Mouse (Mus musculus) midbrain, embryonic 15.5 days (tissue): ENCODE measurements at regions not wholly inside any gene's neighbourhood (a gene's known extent, or its start where the extent isn't known, plus 50 kb on each side); places are given as distances from the start of the nearest gene placed in this dataset.

Source experiments
- ATAC-seq: fragments of 200-750 bp; cut with Nextera tagmentation; replicated peaks from 2 replicates; pipeline ENCODE4 v1.8.0; 2017; ENCODE audit warnings: moderate TSS enrichment
- H3K27ac ChIP-seq: fragments of 300-500 bp; sonication (generic); 2 replicates; pipeline ENCODE4 v1.5.1; 2015; ENCODE audit warnings: mild to moderate bottlenecking, inconsistent platforms
- H3K27me3 ChIP-seq: fragments of 300-500 bp; sonication (generic); replicated peaks from 2 replicates; pipeline ENCODE4 v1.6.1; 2015; ENCODE audit warnings: inconsistent platforms
- H3K36me3 ChIP-seq: fragments of 300-500 bp; sonication (generic); replicated peaks from 2 replicates; pipeline ENCODE4 v1.6.1; 2015; ENCODE audit warnings: inconsistent platforms
- H3K4me1 ChIP-seq: fragments of 300-500 bp; sonication (generic); 2 replicates; pipeline ENCODE4 v1.6.1; 2015; ENCODE audit warnings: inconsistent platforms
- H3K4me2 ChIP-seq: fragments of 300-500 bp; sonication (generic); 2 replicates; pipeline ENCODE4 v1.6.1; 2015; ENCODE audit warnings: inconsistent platforms, mild to moderate bottlenecking, moderate library complexity
- H3K4me3 ChIP-seq: fragments of 300-500 bp; sonication (generic); 2 replicates; pipeline ENCODE4 v1.5.1; 2015; ENCODE audit warnings: mild to moderate bottlenecking, inconsistent platforms
- H3K9ac ChIP-seq: fragments of 300-500 bp; sonication (generic); 2 replicates; pipeline ENCODE4 v1.6.1; 2015; ENCODE audit warnings: mild to moderate bottlenecking, inconsistent platforms
- H3K9me3 ChIP-seq: fragments of 300-500 bp; sonication (generic); 2 replicates; pipeline ENCODE4 v1.6.1; 2016; ENCODE audit warnings: inconsistent platforms
- WGBS: fragments of 180-500 bp; shearing (Covaris S2); methylation state at CpG from one replicate; pipeline ENCODE4 v1.1.7; 2015; ENCODE audit warnings: mixed read lengths; 5-methylcytosine and 5-hydroxymethylcytosine counted together

GRCm38 (mm10) chr5:64433786-64434185 is 277.7 kb downstream of the Tbc1d1 start:
- ATAC-seq: no peak
- no peaks in the 10 kb centered on the region for H3K36me3 ChIP-seq
- no peak overlapping the region for H3K9ac ChIP-seq
- no peaks in the 10 kb centered on the region for H3K27me3 ChIP-seq
- no peaks in the 10 kb centered on the region for H3K9me3 ChIP-seq
- no peaks in the 10 kb centered on the region for H3K4me1 ChIP-seq
- 92% methylated on average over 5 of the region's 5 CpGs for WGBS
- H3K4me3 ChIP-seq: no peak overlapping the region
- H3K27ac ChIP-seq: no peak overlapping the region
- no peak overlapping the region for H3K4me2 ChIP-seq

- WGBS: 78% methylated on average over 3 of the region's 3 CpGs
- no peaks in the 10 kb centered on the region for H3K4me1 ChIP-seq
- no peaks in the 10 kb centered on the region for H3K27me3 ChIP-seq
- H3K9me3 ChIP-seq: no peaks in the 10 kb centered on the region
- H3K27ac ChIP-seq: no peak overlapping the region
- no peak overlapping the region for H3K4me3 ChIP-seq
- ATAC-seq: no peak
- no peaks in the 10 kb centered on the region for H3K36me3 ChIP-seq
- H3K9ac ChIP-seq: no peak overlapping the region
- no peak overlapping the region for H3K4me2 ChIP-seq
Observed at GRCm38 (mm10) chr5:64435491-64435890, 279.4 kb downstream of the Tbc1d1 start.

GRCm38 (mm10) chr5:64435958-64436357 is 279.9 kb downstream of the Tbc1d1 start:
- 88% methylated on average over 2 of the region's 2 CpGs for WGBS
- Histone ChIP-seq H3K27me3 (no peaks in the 10 kb centered on the region), H3K4me1 (no peaks in the 10 kb centered on the region), H3K36me3 (no peaks in the 10 kb centered on the region), H3K9me3 (no peaks in the 10 kb centered on the region), H3K4me3 (no peak overlapping the region), H3K9ac (no peak overlapping the region), H3K27ac (no peak overlapping the region), H3K4me2 (no peak overlapping the region)
- no peak for ATAC-seq

- H3K27ac ChIP-seq: no peak overlapping the region
- H3K36me3 ChIP-seq: no peaks in the 10 kb centered on the region
- 81% methylated on average over 5 of the region's 5 CpGs for WGBS
- H3K4me2 ChIP-seq: no peak overlapping the region
- H3K4me1 ChIP-seq: no peaks in the 10 kb centered on the region
- no peak overlapping the region for H3K4me3 ChIP-seq
- no peaks in the 10 kb centered on the region for H3K27me3 ChIP-seq
- H3K9me3 ChIP-seq: no peaks in the 10 kb centered on the region
- no peak overlapping the region for H3K9ac ChIP-seq
- no peak for ATAC-seq
Observed at GRCm38 (mm10) chr5:64437720-64438119, 281.6 kb downstream of the Tbc1d1 start.

GRCm38 (mm10) chr5:64438446-64439134 is 282.5 kb downstream of the Tbc1d1 start:
- H3K9me3 ChIP-seq: no peaks in the 10 kb centered on the region
- no peak overlapping the region for H3K4me3 ChIP-seq
- no peak overlapping the region for H3K9ac ChIP-seq
- no peak overlapping the region for H3K27ac ChIP-seq
- WGBS: 72% methylated on average over 13 of the region's 13 CpGs
- no peak overlapping the region for H3K4me2 ChIP-seq
- H3K4me1 ChIP-seq: no peaks in the 10 kb centered on the region
- no peaks in the 10 kb centered on the region for H3K27me3 ChIP-seq
- no peaks in the 10 kb centered on the region for H3K36me3 ChIP-seq
- no peak for ATAC-seq

GRCm38 (mm10) chr5:64447847-64448246 is 291.7 kb downstream of the Tbc1d1 start:
- 80% methylated on average over 4 of the region's 4 CpGs for WGBS
- Histone ChIP-seq H3K9ac (no peak overlapping the region), H3K36me3 (no peaks in the 10 kb centered on the region), H3K27me3 (no peaks in the 10 kb centered on the region), H3K4me2 (no peak overlapping the region), H3K27ac (no peak overlapping the region), H3K4me3 (no peak overlapping the region), H3K9me3 (no peaks in the 10 kb centered on the region), H3K4me1 (no peaks in the 10 kb centered on the region)
- ATAC-seq: no peak

GRCm38 (mm10) chr5:64452668-64453334 is 296.7 kb downstream of the Tbc1d1 start:
- no peak overlapping the region for H3K4me3 ChIP-seq
- no peak overlapping the region for H3K27ac ChIP-seq
- WGBS: 37% methylated on average over 1 of the region's 1 CpGs
- no peak for ATAC-seq
- no peaks in the 10 kb centered on the region for H3K9me3 ChIP-seq
- H3K4me2 ChIP-seq: no peak overlapping the region
- H3K9ac ChIP-seq: no peak overlapping the region
- H3K27me3 ChIP-seq: no peaks in the 10 kb centered on the region
- H3K4me1 ChIP-seq: no peaks in the 10 kb centered on the region
- no peaks in the 10 kb centered on the region for H3K36me3 ChIP-seq

GRCm38 (mm10) chr5:64459807-64460206 is 303.7 kb downstream of the Tbc1d1 start:
- Histone ChIP-seq H3K36me3 (no peaks in the 10 kb centered on the region), H3K27me3 (no peaks in the 10 kb centered on the region), H3K27ac (no peak overlapping the region), H3K9ac (no peak overlapping the region), H3K4me1 (no peaks in the 10 kb centered on the region), H3K4me3 (no peak overlapping the region), H3K9me3 (no peaks in the 10 kb centered on the region), H3K4me2 (no peak overlapping the region)
- no peak for ATAC-seq
- WGBS: 74% methylated on average over 5 of the region's 5 CpGs

- no peak for ATAC-seq
- Histone ChIP-seq H3K27ac (no peak overlapping the region), H3K36me3 (no peaks in the 10 kb centered on the region), H3K4me2 (no peak overlapping the region), H3K4me1 (no peaks in the 10 kb centered on the region), H3K9me3 (no peaks in the 10 kb centered on the region), H3K9ac (no peak overlapping the region), H3K27me3 (no peaks in the 10 kb centered on the region), H3K4me3 (no peak overlapping the region)
- WGBS: 67% methylated on average over 1 of the region's 1 CpGs
Observed at GRCm38 (mm10) chr5:64460891-64461290, 304.8 kb downstream of the Tbc1d1 start.

GRCm38 (mm10) chr5:64461592-64461991 is 305.5 kb downstream of the Tbc1d1 start:
- Histone ChIP-seq H3K4me2 (no peak overlapping the region), H3K4me1 (no peaks in the 10 kb centered on the region), H3K36me3 (no peaks in the 10 kb centered on the region), H3K9me3 (no peaks in the 10 kb centered on the region), H3K27me3 (no peaks in the 10 kb centered on the region), H3K4me3 (no peak overlapping the region), H3K9ac (no peak overlapping the region), H3K27ac (no peak overlapping the region)
- no peak for ATAC-seq
- WGBS: 91% methylated on average over 4 of the region's 4 CpGs

GRCm38 (mm10) chr5:64462411-64462810 is 306.3 kb downstream of the Tbc1d1 start:
- H3K27ac ChIP-seq: no peak overlapping the region
- H3K36me3 ChIP-seq: no peaks in the 10 kb centered on the region
- 82% methylated on average over 3 of the region's 3 CpGs for WGBS
- no peaks in the 10 kb centered on the region for H3K27me3 ChIP-seq
- H3K9ac ChIP-seq: no peak overlapping the region
- H3K4me1 ChIP-seq: no peaks in the 10 kb centered on the region
- no peak overlapping the region for H3K4me3 ChIP-seq
- no peak for ATAC-seq
- no peak overlapping the region for H3K4me2 ChIP-seq
- no peaks in the 10 kb centered on the region for H3K9me3 ChIP-seq

- H3K4me1 ChIP-seq: no peaks in the 10 kb centered on the region
- H3K36me3 ChIP-seq: no peaks in the 10 kb centered on the region
- WGBS: 89% methylated on average over 5 of the region's 5 CpGs
- no peak overlapping the region for H3K4me2 ChIP-seq
- H3K9ac ChIP-seq: no peak overlapping the region
- ATAC-seq: no peak
- no peak overlapping the region for H3K4me3 ChIP-seq
- no peak overlapping the region for H3K27ac ChIP-seq
- H3K9me3 ChIP-seq: no peaks in the 10 kb centered on the region
- no peaks in the 10 kb centered on the region for H3K27me3 ChIP-seq
Observed at GRCm38 (mm10) chr5:64463570-64463969, 307.5 kb downstream of the Tbc1d1 start.

- Histone ChIP-seq H3K4me2 (no peak overlapping the region), H3K36me3 (no peaks in the 10 kb centered on the region), H3K4me3 (no peak overlapping the region), H3K9ac (no peak overlapping the region), H3K27ac (no peak overlapping the region), H3K27me3 (no peaks in the 10 kb centered on the region), H3K9me3 (no peaks in the 10 kb centered on the region), H3K4me1 (no peaks in the 10 kb centered on the region)
- 92% methylated on average over 3 of the region's 3 CpGs for WGBS
- no peak for ATAC-seq
Observed at GRCm38 (mm10) chr5:64466320-64466719, 310.2 kb downstream of the Tbc1d1 start.
